Mouse (Mus musculus): ENCODE measurements around the gene Ppme1.

Gene Ppme1

GRCm38 (mm10) chr7:100325482-100325881 is 46.6 kb downstream of the Ppme1 start:
- peak; percentile 35 for DNase-seq (ENCODE audit: low read depth)

DNA sequence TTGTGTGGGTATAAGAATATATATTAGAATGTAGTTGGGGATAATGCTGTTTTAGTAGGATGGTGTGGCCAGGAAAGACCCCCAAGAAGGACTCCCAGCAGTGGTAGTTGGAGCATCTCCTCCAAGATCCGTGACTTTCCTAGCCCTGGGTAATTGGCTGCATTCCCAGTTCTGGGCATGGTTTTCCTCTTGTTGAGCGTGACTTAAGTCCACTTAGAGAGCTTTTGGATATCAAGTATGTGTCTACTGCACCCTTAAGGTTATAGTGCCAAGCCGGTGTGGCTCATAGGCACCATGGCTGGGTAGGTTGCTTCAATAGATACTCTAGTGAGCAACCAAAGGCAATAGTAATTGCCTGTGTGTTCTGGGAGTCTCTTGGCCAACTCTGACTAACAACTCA is 48.4 kb downstream of the Ppme1 start:
- no peak for DNase-seq (ENCODE audit: low read depth)

- no peak for DNase-seq (ENCODE audit: low read depth)
Measured at GRCm38 (mm10) chr7:100317534-100317933, 54.6 kb downstream of the Ppme1 start.

DNA sequence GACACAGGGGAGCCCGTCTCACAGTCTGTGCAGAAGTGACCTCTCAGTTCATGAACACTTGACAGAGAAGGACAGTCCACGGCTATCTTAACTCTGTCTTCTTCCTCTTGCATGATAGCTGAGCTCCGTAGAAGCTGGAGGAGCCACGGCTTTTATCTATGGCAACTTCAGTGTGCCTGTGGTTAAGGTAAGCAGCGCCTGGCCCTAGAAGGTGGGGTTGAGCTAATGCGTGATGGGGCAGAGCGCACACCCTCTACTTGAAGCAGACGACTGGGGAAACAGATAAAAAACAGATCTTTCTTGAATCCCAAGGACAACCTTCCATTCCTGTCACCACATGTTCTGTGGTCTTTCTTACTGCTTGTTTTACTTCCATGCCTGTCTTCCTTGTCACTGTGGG is 55.2 kb downstream of the Ppme1 start:
- DNase-seq (ENCODE audit: low read depth): no peak

DNA sequence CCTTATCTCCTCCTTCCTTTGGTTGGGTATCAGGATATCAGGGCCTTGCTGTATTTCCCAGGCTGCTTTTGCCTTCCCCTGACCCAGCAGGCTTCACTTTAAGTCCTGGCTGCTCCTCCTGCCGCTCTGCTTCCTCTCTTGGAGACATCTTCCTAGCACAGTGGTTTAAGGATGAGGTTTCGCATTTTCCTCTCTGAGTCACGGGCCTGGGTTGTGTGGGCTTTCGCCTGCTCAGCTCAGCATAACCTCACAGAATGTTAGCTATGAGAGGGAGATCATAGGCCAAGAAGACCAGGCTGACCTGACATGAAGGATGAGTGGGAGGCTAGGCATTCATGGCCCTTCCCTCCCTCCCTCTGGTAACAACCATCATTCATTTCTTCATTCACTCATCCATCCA is 59.4 kb downstream of the Ppme1 start:
- no peak for DNase-seq (ENCODE audit: low read depth)

GRCm38 (mm10) chr7:100310290-100310689 is 61.8 kb downstream of the Ppme1 start:
- DNase-seq (ENCODE audit: low read depth): no peak

GRCm38 (mm10) chr7:100309679-100310078 is 62.4 kb downstream of the Ppme1 start:
- no peak for DNase-seq (ENCODE audit: low read depth)

DNA sequence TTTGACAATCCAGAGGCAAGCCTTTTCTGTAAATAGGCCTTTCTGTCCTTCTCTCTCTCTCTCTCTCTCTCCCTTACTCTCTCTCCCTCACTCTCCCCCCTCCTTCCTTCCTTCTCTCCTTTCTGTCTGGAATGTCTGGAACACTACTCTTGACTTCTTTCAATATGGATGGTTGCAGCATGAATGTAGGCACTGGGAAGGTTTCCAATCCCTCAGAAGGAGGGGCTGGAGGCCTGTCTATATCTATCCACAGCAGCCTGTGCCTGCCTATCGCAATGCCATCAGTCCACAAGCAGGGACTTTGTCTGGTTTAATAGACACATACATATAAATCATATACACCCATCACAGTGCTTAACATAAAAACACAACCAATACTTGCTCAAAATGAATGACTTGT is 62.9 kb downstream of the Ppme1 start:
- DNase-seq (ENCODE audit: low read depth): no peak

GRCm38 (mm10) chr7:100307872-100308653 is 64.0 kb downstream of the Ppme1 start:
- DNase-seq (ENCODE audit: low read depth): no peak

GRCm38 (mm10) chr7:100305894-100306293 is 66.2 kb downstream of the Ppme1 start:
- DNase-seq (ENCODE audit: low read depth): no peak

DNA sequence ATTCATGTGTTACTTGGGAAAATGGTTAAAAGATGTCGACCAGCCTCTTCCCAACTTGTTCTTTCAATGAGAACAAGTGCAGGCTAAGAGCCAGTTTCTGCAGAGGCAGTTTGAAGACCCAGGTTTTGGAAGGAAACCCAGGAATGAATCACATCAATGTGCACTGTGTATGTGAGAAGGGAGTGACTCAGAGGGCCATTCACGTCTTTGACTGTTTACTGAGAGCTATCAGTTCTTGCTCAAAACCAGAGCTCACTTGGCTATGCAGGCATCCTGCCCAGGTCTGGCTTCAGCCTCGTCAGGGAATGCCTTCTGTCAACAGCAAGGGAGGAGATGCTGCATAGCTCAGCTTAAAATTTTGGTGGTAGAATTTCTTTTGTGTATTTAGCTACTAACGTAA is 69.8 kb downstream of the Ppme1 start:
- no peak for DNase-seq (ENCODE audit: low read depth)

GRCm38 (mm10) chr7:100301390-100301789 is 70.7 kb downstream of the Ppme1 start:
- DNase-seq (ENCODE audit: low read depth): no peak

GRCm38 (mm10) chr7:100298861-100299510 is 73.1 kb downstream of the Ppme1 start:
- DNase-seq (ENCODE audit: low read depth): no peak

DNA sequence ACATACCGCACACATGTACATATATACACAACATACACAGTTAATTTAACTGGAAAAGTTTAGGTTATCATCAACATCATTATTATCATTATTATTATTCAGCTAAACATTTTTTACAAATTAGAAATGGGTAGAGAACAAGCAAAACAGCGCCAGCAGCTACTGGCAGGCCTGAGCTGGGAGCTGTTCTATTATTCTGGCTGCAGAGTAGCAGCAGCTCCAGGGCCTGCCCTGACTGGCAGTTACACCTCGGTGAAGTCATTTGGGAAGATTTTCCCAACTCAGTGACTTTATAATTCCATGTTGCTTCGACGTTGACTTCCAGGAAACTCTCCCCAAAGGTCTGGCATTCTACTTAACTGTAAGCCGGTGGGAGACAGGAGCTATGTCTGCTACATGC is 75.4 kb downstream of the Ppme1 start:
- no peak for DNase-seq (ENCODE audit: low read depth)

DNA sequence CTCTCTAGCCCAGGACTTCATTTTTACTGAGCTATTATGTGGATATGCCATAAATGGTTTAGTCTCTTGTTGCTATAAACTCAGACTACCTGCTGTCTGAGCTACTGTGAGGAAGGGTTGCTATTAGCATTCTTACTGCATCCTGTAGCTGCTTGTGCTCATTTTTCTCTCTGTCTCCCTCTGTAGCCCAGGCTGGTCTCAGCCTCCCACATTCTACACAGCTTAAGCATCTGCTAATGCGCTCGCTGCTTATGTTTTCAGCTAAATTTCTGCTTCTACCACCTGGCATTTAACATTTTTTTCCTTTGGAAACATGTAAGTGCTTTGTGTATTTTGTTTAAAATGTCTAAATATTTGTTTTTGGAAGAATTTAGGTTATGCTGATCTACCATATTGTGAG is 76.4 kb downstream of the Ppme1 start:
- DNase-seq (ENCODE audit: low read depth): no peak

GRCm38 (mm10) chr7:100293546-100293945 is 78.6 kb downstream of the Ppme1 start:
- DNase-seq (ENCODE audit: low read depth): no peak

GRCm38 (mm10) chr7:100288622-100289021 is 83.5 kb downstream of the Ppme1 start:
- no peak for DNase-seq (ENCODE audit: low read depth)

- no peak for DNase-seq (ENCODE audit: low read depth)
Measured at GRCm38 (mm10) chr7:100287748-100288578, 84.1 kb downstream of the Ppme1 start.

DNA sequence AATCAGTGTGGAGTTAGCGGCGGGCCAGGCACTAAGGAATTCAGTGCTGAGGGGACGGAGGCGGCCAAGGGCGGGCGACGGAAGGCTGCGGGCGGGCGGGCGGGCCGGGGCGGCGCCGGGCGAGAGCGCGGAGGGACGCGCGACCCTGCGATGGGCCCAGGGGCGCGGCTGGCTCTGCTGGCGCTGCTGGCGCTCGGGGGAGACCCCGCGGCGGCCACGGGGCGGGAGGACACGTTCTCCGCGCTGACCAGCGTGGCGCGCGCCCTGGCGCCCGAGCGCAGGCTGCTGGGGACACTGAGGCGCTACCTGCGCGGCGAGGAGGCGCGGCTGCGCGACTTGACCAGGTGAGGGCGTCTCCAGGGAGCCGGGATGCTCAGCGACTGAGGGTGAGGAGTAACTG is 86.7 kb downstream of the Ppme1 start, which contains the start of gene P4ha3:
Gene P4ha3, plus strand, starts transcription at position 138 of the 400 bp plus-strand sequence.
- no peak for DNase-seq (ENCODE audit: low read depth)

- DNase-seq (ENCODE audit: low read depth): no peak
Measured at GRCm38 (mm10) chr7:100283298-100283697, 88.8 kb downstream of the Ppme1 start.

GRCm38 (mm10) chr7:100281596-100281995 is 90.5 kb downstream of the Ppme1 start:
- no peak for DNase-seq (ENCODE audit: low read depth)

DNA sequence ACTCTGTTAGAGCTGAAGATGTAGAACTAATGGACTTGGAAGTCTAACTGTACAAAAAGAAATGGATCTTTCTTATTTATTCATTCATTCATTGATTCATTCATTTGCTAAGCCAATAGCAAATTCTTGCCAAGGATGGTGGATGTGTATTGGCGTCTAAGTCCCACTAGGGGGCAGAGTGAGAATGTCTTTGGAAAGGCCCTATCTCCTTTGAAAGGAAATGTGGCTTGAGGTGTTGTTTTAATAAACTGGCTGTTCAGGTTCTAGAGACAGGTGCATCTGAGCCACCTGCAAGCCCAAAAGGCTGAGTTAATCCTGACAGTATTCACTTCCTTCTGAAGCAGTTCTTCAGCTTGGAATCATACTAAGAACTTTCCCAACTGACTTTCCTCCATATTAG is 92.3 kb downstream of the Ppme1 start:
- peak; percentile 73 for DNase-seq (ENCODE audit: low read depth)
